Mouse (Mus musculus) T-helper 1 cell (primary cell): ENCODE measurements around the gene Klrc3.
"Not testable (repeated sequence)": the region's sequence is repeated elsewhere in the genome, so short reads cannot be mapped to it uniquely, and the experiment has no call there.

Experiments
- in situ Hi-C: fragments of 300-600 bp; cut with MboI, MseI; formaldehyde crosslinking; loops from one replicate; pipeline ENCODE4 v1.15.1; 2025; ENCODE audit warnings: high pct_unique_total_duplicates

Gene Klrc3

DNA sequence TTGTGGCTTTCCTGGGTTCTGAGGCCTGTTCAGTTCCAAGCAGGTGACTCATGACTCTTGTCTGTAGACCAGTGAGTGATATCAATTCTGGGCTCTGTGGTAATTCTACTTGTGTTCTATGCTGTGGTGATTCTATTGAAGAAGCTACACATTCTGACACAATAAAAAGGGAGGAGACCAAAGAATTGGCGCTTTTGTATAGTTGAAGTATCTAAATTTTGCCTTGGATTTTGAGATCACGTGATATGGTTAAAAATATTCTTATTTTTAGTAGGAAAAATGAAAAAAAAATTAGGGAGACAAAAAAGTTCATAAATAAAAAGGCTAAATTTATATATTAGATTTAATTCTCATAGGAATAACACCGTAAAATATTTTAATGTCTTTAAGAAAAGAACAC is at the start of gene Klrc3:
Klrc3 (minus strand) TSS at position 101 of the 400 bp plus-strand sequence.
- in situ Hi-C loops = not testable (repeated sequence)

DNA sequence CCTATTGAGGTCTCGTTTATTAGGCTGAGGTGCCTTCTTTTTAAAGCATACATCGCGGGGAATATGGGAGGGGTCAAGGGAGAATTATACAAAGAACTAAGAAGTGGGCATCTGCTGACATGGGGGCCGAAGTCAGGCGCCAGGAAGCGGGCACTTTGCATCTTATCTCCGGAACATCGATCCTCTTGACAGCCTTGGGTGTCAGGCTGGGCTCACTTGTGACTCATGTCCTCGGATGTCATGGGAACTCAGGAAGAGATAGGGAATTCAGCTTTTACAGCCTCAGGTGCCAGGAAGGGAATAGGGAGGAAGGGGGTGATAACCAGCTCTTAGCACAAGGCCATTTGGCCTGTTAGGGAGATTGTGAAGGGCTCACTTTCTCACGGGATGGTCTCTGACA is 48.3 kb upstream of the Klrc3 start:
- in situ Hi-C loops = not testable (repeated sequence)

DNA sequence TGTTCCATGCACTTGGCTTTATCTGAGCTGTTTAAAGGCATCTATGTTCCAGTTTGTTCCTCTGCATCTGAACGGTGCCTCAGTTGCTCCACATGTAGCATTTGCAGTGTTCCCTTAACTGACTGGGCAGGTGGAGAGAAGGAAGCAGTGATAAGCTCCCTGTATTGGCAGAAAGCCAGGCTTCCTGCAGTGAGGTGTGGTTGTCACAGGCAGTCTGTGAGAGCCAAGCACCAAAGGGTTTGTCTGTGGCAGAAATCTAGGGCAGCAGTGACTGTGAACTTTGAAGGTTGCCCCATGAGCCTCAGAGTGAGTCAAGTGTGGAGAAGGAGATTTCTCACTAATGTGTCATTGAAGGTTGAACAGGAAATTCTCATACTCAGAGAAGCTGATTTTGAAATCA is 37.2 kb upstream of the Klrc3 start:
- in situ Hi-C loops = no loop called here

DNA sequence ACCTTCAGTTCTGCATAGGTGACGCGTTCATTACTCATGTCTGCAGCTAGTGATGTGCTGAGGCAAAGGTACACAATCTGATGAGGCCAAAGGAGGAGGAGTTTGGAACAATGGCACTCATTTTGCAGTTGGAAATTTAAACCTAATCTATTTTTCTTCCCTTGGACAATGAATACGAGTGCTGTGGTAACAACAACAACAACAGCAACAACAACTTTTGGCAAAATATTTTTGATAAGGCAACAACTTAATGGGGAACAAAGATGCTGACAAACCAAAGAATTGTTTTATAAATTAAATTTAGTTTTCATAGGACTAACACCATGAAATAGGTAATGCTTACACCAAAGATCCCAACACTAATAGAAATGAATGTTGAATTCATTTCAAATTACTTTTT is 35.7 kb upstream of the Klrc3 start, which contains the start of gene Klrc1:
Klrc1 (minus strand) TSS at position 101 of the 400 bp plus-strand sequence.
- in situ Hi-C loops = no loop called here

DNA sequence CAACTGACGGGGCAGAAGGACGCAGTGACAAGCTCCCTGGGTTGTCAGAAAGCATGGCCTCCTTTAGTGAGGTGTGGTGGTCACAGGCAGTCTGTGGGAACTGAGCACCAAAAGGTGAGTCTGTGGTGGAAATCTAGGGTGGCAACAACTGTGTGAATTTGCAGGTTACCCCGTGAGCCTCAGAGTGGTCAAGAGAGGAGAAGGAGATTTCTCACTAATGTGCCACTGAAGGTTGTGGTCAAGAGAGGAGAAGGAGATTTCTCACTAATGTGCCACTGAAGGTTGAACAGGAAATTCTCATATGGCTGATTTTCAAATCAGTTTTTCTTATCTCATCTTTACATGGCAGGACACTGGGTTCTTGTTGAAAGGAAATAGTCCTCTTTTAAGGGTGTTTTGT is 18.2 kb upstream of the Klrc3 start:
- in situ Hi-C loops = not testable (repeated sequence)

DNA sequence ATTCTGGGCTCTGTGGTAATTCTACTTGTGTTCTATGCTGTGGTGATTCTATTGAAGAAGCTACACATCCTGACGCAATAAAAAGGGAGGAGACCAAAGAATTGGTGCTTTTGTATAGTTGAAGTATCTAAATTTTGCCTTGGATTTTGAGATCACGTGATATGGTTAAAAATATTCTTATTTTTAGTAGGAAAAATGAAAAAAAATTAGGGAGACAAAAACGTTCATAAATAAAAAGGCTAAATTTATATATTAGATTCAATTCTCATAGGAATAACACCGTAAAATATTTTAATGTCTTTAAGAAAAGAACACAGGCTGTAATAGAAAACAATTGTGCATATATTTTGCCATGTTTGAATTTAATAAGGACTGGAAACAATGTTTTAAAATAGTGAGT is 17.5 kb upstream of the Klrc3 start, which contains the start of gene Klrc2:
Klrc2 (minus strand) TSS at position 101 of the 400 bp plus-strand sequence.
- in situ Hi-C loops = not testable (repeated sequence)

DNA sequence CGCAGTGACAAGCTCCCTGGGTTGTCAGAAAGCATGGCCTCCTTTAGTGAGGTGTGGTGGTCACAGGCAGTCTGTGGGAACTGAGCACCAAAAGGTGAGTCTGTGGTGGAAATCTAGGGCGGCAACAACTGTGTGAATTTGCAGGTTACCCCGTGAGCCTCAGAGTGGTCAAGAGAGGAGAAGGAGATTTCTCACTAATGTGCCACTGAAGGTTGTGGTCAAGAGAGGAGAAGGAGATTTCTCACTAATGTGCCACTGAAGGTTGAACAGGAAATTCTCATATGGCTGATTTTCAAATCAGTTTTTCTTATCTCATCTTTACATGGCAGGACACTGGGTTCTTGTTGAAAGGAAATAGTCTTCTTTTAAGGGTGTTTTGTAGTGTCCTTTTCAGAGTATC is 917 bp upstream of the Klrc3 start:
- in situ Hi-C loops = not testable (repeated sequence)

DNA sequence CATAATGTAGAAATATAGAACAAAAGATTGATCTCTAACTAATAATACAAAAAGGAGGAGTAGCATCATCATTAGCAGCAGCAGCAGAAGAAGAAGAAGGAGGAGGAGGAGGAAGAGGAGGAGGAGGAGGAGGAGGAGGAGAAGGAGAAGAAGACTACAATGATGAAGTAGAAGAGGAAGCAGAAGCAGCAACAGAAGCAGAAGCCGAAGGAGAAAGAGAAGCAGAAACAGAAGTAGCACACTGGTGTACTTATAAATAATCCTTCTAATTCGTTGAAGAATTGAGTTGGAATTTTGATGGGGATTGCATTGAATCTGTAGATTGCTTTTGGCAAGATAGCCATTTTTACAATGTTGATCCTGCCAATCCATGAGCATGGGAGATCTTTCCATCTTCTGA is 12.1 kb downstream of the Klrc3 start:
- in situ Hi-C loops = not testable (repeated sequence)

DNA sequence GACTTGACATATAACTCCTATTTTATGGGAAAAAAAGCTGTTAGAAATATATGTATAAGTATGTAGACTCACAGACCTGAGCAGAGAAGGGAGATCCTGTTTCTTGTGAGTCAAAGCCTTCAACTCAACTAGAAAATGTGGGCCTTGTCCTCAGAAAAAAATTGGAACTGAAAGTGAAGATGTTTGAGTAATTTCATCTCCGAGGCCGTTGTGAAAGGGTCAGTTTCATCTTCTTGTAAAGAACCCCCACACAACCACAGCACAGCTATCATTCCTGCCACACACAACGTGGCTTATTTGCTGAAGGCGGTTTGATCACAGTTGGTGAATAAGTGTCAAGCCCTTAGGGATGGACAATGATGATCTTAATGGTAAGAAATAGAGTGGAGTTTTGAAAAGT is 19.4 kb downstream of the Klrc3 start, which contains the start of gene Klrk1:
Klrk1 (minus strand) TSS at position 130 of the 400 bp plus-strand sequence.
- in situ Hi-C loops = no loop called here

DNA sequence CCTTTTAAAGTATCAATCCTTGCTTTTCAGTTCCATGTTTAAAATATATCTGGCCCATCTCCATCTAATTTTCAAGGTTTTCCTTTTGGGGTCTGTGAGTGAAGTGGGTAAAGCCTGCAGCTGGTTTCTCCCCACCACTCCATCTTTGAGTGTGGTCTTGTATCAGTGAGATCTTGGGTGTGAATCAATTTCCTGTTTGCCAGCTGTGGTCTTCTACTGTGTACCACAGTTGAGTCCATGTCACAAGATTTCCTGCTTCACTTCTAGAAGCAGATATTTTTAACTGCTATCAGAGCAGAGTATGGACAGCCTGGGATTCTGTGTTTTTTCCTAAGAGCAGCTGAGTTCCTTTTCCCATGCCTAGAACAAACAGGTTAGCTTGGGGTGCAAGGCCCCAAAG is 34.8 kb downstream of the Klrc3 start:
- in situ Hi-C loops = no loop called here

DNA sequence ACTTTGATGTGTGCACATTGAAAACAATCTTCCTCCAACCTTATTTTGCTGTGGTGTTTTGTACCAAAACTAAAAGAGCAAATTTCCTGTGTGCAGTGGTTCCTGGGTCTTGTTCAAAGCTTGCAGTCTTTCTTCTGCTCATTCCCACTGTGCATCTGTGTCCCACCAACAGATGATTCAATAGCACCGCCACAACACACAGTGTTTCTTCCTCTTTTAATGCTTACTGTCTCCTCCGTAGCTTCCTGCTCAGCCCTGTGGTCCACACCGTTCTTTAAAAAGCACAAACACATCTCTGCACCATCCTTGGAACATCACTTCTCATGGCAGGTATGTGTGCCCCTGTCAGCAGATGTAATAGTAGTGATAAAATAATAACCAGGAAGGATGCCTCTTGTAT is 51.6 kb downstream of the Klrc3 start, which contains the start of gene Klrd1:
Klrd1 (plus strand) TSS at position 275 of the 400 bp plus-strand sequence.
- in situ Hi-C loops = loop anchor here (25.0 kb wide), 1 partner anchor 1071 kb away; no protein-coding TSS in a partner anchor
